Mouse (Mus musculus) testis, adult 2 months (tissue): ENCODE measurements around the gene Adgrv1. TPM values are rescaled to one million over a fixed set of nuclear protein-coding genes. Genes with fewer than 3 reads are reported as not detected.

Source experiments
- H3K27ac ChIP-seq: fragments of 200-500 bp; 2 replicates; pipeline ENCODE4 v1.5.1; 2012; ENCODE audit warnings: low read depth, low read length; ENCODE audit not compliant: control insufficient read depth, insufficient read depth
- H3K27me3 ChIP-seq: fragments of 200-500 bp; 2 replicates; pipeline ENCODE4 v1.6.1; 2012; ENCODE audit warnings: mild to moderate bottlenecking, low read length, moderate library complexity; ENCODE audit not compliant: control insufficient read depth, insufficient read depth
- H3K36me3 ChIP-seq: fragments of 200-500 bp; 2 replicates; pipeline ENCODE4 v1.6.1; 2012; ENCODE audit warnings: mild to moderate bottlenecking, low read length; ENCODE audit not compliant: control insufficient read depth, insufficient read depth
- H3K4me1 ChIP-seq: fragments of 200-500 bp; 2 replicates; pipeline ENCODE4 v1.6.1; 2012; ENCODE audit warnings: low read length; ENCODE audit not compliant: control insufficient read depth, insufficient read depth
- H3K4me3 ChIP-seq: fragments of 200-500 bp; 2 replicates; pipeline ENCODE4 v1.5.1; 2012; ENCODE audit warnings: low read depth, mild to moderate bottlenecking, low read length, moderate library complexity, mixed read lengths; ENCODE audit not compliant: control insufficient read depth
- CTCF ChIP-seq: fragments of 200-500 bp; IDR thresholded peaks from 2 replicates; pipeline ENCODE4 v1.5.1; 2012; ENCODE audit warnings: low read depth, mild to moderate bottlenecking, inconsistent platforms, low read length, moderate library complexity; ENCODE audit not compliant: control insufficient read depth, insufficient read depth, insufficient replicate concordance
- POLR2A ChIP-seq: fragments of 200-500 bp; IDR thresholded peaks from 2 replicates; pipeline ENCODE4 v1.6.1; 2012; ENCODE audit warnings: low read depth, mild to moderate bottlenecking, inconsistent platforms, low read length, moderate library complexity; ENCODE audit not compliant: control insufficient read depth
- polyA plus RNA-seq: library from polyadenylated mRNA; depleted of rRNA; stranded (reverse); fragments of >200 nt; gene quantifications from 2 replicates; pipeline ENCODE4 v1.2.3, GENCODE M21; 2012

Adgrv1 gene
- polyA plus RNA-seq, 1 experiment = 6.7 TPM

DNA sequence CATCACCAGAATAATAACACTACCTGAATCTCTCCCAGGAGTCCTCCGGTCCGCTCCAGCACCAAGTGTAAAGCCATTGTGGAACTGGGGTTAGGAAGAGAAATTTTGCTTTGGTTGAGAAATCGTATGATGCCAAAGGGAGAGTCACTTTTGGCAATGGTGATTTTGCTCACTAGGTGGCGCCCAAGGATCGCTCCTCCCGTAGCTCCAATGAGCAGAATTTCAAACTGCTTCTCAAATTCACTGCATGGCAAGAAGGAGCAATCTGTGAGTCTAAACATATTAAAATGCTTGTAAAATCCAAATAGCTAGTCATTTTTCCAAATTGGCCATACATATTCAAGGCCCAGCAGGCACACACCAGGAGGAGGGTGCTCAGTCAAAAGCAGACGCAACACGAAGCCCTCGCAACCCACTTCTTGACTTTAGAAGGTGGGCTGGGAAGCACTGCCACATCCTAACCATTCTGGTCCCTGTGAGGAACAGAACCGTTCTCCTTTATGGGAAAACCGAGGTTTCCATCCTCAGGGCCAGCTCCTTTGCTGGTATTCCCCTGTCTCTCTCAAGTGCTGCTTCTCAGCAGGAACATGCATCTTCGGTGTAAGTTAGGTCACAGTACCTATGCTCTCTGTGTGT is 193.4 kb downstream of the Adgrv1 start:
- TF ChIP-seq POLR2A (no peak), CTCF (peak; percentile 63; the same call in 1 of the 2 replicates)
- Histone ChIP-seq H3K36me3 (no peaks in the 10 kb centered on the region), H3K27ac (no peak overlapping the region), H3K4me1 (peaks cover 12% of the 10 kb centered on the region), H3K27me3 (no peaks in the 10 kb centered on the region), H3K4me3 (no peak overlapping the region)

DNA sequence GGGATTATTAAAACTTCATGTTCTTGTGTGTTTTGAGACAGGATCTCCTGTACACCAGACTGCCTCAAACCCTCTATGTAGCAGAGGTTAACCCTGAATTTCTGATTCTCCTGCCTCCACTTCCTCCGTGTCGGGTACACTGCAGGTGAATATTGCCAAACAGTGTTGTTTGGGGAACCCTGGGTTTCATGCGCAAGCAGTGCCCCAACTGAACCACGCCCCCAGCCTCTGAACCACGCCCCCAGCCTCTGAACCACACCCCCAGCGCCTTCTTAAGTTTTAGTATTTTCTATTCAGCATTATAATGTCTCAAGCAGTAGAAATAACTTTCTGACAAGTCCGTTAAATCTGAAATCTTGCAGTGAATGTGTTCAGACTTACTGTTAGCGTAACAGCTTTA is 195.9 kb downstream of the Adgrv1 start:
- no peak for TF ChIP-seq POLR2A
- no peak for TF ChIP-seq CTCF

DNA sequence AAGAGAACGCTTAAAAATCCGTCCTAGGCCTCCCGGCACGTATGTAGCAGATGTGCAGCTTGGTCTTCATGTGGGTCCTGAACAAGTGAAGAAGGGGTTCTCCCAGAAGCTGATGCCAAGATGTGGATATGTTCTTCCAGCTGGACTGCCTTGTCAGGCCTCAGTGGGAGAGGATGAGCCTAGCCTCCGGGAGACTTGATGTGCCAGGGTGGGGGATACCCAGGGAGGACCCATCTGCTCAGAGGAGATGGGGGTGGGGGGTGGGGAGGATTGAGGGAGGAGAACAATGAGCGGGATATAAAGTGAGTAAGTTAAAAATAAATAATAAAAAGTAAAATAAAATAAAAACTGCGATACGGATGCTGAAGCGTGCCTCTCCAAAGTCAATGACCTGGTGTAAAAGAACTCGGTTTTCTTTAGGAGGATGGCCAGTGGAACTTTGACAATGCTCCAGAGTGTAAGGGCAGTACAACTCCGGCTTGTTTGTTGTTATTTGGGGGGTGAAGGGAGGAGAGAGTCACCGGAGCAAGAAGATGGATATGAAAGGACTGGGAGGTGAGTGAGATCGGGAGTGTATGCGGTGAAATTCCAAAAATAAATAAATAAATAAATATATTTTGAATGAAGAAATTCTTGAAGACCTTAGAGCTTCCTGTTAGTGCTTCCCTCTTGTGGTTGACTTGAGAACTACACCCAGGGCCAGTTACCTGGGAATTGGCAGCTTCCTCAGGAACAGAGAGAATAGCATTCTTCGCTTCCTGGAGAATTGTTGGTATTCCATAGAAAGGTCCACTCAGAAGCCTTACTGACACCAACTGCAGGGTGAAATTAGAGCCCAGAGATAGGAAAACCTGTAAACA is 205.8 kb downstream of the Adgrv1 start:
- H3K36me3 ChIP-seq = no peaks in the 10 kb centered on the region
- no peak overlapping the region for H3K27ac ChIP-seq
- TF ChIP-seq POLR2A (no peak), CTCF (peak; percentile 18; the same call in 1 of the 2 replicates)
- H3K27me3 ChIP-seq = no peaks in the 10 kb centered on the region
- H3K4me1 ChIP-seq = peaks cover 2% of the 10 kb centered on the region; the same call in 1 of the 2 replicates
- peak overlapping the region; percentile 34 for H3K4me3 ChIP-seq

More for the DNA sequence above, 195.9 kb downstream of the Adgrv1 start:
- no peak overlapping the region for H3K27ac ChIP-seq
- H3K36me3 ChIP-seq = no peaks in the 10 kb centered on the region
- H3K4me3 ChIP-seq = no peak overlapping the region
- H3K27me3 ChIP-seq = no peaks in the 10 kb centered on the region
- peaks cover 12% of the 10 kb centered on the region for H3K4me1 ChIP-seq

DNA sequence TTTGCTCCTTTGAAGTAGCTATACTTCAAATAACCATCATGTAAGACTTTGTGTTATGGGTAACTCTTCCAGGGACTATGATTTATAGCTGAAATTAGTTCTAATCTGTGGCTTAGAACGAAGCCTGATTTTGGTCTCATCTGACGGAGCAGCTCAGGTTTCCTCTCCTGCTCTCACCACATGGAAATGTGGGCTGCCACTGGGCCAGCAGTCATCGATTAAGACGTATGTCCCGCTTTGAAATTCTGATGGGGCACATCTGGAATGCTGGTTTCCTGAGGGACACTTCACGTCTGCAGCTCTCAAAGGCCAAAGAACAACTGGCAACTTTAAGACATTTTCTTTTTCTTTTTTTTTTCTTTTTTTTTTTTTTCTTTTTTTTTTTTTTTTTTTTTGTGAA is 207.8 kb downstream of the Adgrv1 start:
- Histone ChIP-seq H3K27ac (no peak overlapping the region), H3K4me1 (peaks cover 2% of the 10 kb centered on the region; the same call in 1 of the 2 replicates), H3K36me3 (no peaks in the 10 kb centered on the region), H3K4me3 (no peak overlapping the region), H3K27me3 (no peaks in the 10 kb centered on the region)
- TF ChIP-seq CTCF = no peak
- TF ChIP-seq POLR2A = no peak

DNA sequence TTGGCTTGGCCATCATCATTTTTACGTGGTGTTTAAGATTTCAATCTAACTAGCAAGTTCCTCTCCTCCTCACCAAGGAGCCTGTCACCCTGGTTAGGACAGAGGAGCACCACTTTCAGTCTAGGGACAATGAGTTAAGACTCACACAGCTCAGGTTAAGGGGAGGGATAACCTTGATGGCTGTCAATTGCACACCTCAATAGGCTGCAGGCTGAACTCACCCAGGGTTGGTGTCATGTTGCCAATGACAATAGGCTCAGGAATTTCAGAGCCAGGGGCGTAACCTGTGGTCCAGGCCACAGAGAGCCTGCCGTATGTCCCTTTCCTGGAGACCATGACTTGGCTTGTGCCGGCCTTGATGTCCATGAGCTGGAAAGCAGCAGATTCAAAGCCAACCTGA is 209.0 kb downstream of the Adgrv1 start:
- H3K4me1 ChIP-seq = peaks cover 2% of the 10 kb centered on the region; the same call in 1 of the 2 replicates
- no peaks in the 10 kb centered on the region for H3K27me3 ChIP-seq
- no peaks in the 10 kb centered on the region for H3K36me3 ChIP-seq
- no peak overlapping the region for H3K4me3 ChIP-seq
- TF ChIP-seq POLR2A (no peak), CTCF (no peak)
- no peak overlapping the region for H3K27ac ChIP-seq

DNA sequence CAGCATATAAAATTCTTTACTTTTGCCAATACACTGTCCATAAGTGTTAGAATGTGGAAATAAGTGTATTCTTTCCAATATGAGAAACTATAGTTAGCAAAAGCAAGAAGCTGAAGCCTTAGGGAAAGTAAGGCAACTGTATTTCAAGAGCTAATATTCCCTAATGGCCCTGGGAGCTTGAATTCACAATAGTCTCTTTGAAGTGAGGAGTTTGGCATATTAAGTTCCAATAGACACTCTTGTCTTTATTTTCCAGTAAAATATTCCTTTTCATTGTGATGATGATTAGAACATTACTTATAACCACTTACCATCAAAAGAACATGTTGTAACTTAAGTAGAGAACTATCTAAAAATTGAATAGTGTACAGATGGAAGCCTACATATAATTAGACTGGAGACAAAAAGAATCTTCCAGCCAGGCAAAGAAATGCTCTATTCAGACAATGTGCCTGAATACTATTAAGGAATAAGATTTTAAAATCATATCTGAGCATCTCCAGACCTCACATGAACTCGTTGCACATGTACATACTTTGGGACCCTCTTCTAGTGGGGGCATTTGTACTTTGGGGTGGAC is 225.0 kb downstream of the Adgrv1 start:
- no peak overlapping the region for H3K27ac ChIP-seq
- H3K36me3 ChIP-seq = no peaks in the 10 kb centered on the region
- H3K27me3 ChIP-seq = no peaks in the 10 kb centered on the region
- H3K4me3 ChIP-seq = no peak overlapping the region
- TF ChIP-seq CTCF (no peak), POLR2A (no peak)
- H3K4me1 ChIP-seq = no peaks in the 10 kb centered on the region

DNA sequence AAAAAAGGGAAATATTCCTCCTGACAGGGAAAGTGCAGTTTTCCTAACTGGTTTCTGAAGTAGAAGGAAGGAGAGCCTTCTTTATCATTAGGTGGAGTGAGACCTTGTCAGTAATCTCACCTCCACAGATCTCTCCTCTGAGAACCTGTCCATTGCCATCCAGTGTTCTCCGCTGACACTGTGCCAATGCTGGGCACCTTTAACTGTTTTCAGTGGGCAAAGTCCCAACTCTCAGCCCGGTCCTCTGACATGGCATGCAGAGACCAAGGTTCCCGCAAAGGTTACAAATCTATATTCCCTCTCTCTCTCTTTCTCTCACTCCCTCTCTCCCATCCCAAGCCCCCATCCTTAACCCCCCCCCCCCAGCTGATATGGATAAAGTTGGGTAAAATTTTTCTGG is 230.1 kb downstream of the Adgrv1 start:
- Histone ChIP-seq H3K27ac (peak overlapping the region; percentile 75), H3K36me3 (no peaks in the 10 kb centered on the region), H3K4me1 (no peaks in the 10 kb centered on the region), H3K27me3 (no peaks in the 10 kb centered on the region), H3K4me3 (no peak overlapping the region)
- no peak for TF ChIP-seq POLR2A
- no peak for TF ChIP-seq CTCF
